Mouse (Mus musculus) neural tube, embryonic 12.5 days (tissue): ENCODE measurements around the gene Olfr845. TPM values are rescaled to one million over a fixed set of nuclear protein-coding genes. Genes with fewer than 3 reads are reported as not detected.

ENCODE experiments used
- ATAC-seq: fragments of 200-750 bp; cut with Nextera tagmentation; 2 replicates; pipeline ENCODE4 v1.8.0; 2017; ENCODE audit warnings: low read depth, mild to moderate bottlenecking, moderate TSS enrichment, moderate library complexity; ENCODE audit not compliant: low FRiP score
- H3K27ac ChIP-seq: fragments of 300-500 bp; sonication (generic); 2 replicates; pipeline ENCODE4 v1.5.1; 2016
- H3K27me3 ChIP-seq: fragments of 300-500 bp; sonication (generic); replicated peaks from 2 replicates; pipeline ENCODE4 v1.6.1; 2016; ENCODE audit warnings: mild to moderate bottlenecking
- H3K36me3 ChIP-seq: fragments of 300-500 bp; sonication (generic); 2 replicates; pipeline ENCODE4 v1.6.1; 2016; ENCODE audit warnings: mild to moderate bottlenecking
- H3K4me1 ChIP-seq: fragments of 300-500 bp; sonication (generic); 2 replicates; pipeline ENCODE4 v1.6.1; 2016
- H3K4me2 ChIP-seq: fragments of 300-500 bp; sonication (generic); replicated peaks from 2 replicates; pipeline ENCODE4 v1.6.1; 2016; ENCODE audit warnings: mild to moderate bottlenecking
- H3K4me3 ChIP-seq: fragments of 300-500 bp; sonication (generic); 2 replicates; pipeline ENCODE4 v1.5.1; 2016
- H3K9ac ChIP-seq: fragments of 300-500 bp; sonication (generic); 2 replicates; pipeline ENCODE4 v1.6.1; 2016; ENCODE audit warnings: mild to moderate bottlenecking
- H3K9me3 ChIP-seq: fragments of 300-500 bp; sonication (generic); 2 replicates; pipeline ENCODE4 v1.6.1; 2016; ENCODE audit warnings: mild to moderate bottlenecking
- WGBS: fragments of 180-500 bp; shearing (Covaris S2); methylation state at CpG from one replicate; pipeline ENCODE4 v1.1.7; 2016; 5-methylcytosine and 5-hydroxymethylcytosine counted together
- polyA plus RNA-seq: library from polyadenylated mRNA; unstranded; fragments of >200 nt; fragmentation: Nextera tagmentation; extraction: Ambion mirVana; gene quantifications from 2 replicates; pipeline ENCODE4 v1.2.1, GENCODE M21; 2016

Olfr845 gene
- not detected in 2 replicates for polyA plus RNA-seq

GRCm38 (mm10) chr9:19336157-19336556 is at the start of gene Olfr845:
TSS of gene Olfr845 (plus strand) at chr9:19336457.
- ATAC-seq: no peak
- Histone ChIP-seq H3K27me3 (no peaks in the 10 kb centered on the region), H3K9ac (no peak within 1 kb of the TSS), H3K27ac (no peak within 1 kb of the TSS), H3K4me2 (no peak within 1 kb of the TSS), H3K9me3 (no peaks in the 10 kb centered on the region), H3K4me3 (no peak within 1 kb of the TSS), H3K36me3 (no peaks in the 10 kb centered on the region), H3K4me1 (no peaks in the 10 kb centered on the region)
- 87% methylated on average over 1 of the region's 1 CpGs for WGBS

GRCm38 (mm10) chr9:19316047-19316446 is 20.2 kb upstream of the Olfr845 start, which contains the start of gene Olfr844:
TSS of gene Olfr844 (plus strand) at chr9:19316347.
- Histone ChIP-seq H3K9ac (no peak within 1 kb of the TSS), H3K4me2 (no peak within 1 kb of the TSS), H3K4me3 (no peak within 1 kb of the TSS), H3K27me3 (no peaks in the 10 kb centered on the region), H3K36me3 (no peaks in the 10 kb centered on the region), H3K4me1 (no peaks in the 10 kb centered on the region), H3K9me3 (peaks cover 10% of the 10 kb centered on the region; the same call in 1 of the 2 replicates), H3K27ac (no peak within 1 kb of the TSS)
- ATAC-seq: no peak

- Histone ChIP-seq H3K9ac (no peak within 1 kb of the TSS), H3K4me2 (no peak within 1 kb of the TSS), H3K36me3 (no peaks in the 10 kb centered on the region), H3K27me3 (no peaks in the 10 kb centered on the region), H3K4me1 (no peaks in the 10 kb centered on the region), H3K9me3 (peaks cover 12% of the 10 kb centered on the region; the same call in 1 of the 2 replicates), H3K27ac (no peak within 1 kb of the TSS), H3K4me3 (no peak within 1 kb of the TSS)
- 56% methylated on average over 1 of the region's 1 CpGs for WGBS
- no peak for ATAC-seq
Observed at GRCm38 (mm10) chr9:19363905-19364304, 27.6 kb downstream of the Olfr845 start, which contains the start of gene Olfr846. TSS of gene Olfr846 (minus strand) at chr9:19364005.

- no peaks in the 10 kb centered on the region for H3K27me3 ChIP-seq
- H3K27ac ChIP-seq: no peak within 1 kb of the TSS
- ATAC-seq: no peak
- no peak within 1 kb of the TSS for H3K4me3 ChIP-seq
- H3K4me1 ChIP-seq: no peaks in the 10 kb centered on the region
- H3K9me3 ChIP-seq: peaks cover 5% of the 10 kb centered on the region; the same call in 1 of the 2 replicates
- WGBS: 79% methylated on average over 1 of the region's 1 CpGs
- H3K4me2 ChIP-seq: no peak within 1 kb of the TSS
- H3K9ac ChIP-seq: no peak within 1 kb of the TSS
- H3K36me3 ChIP-seq: no peaks in the 10 kb centered on the region
Observed at GRCm38 (mm10) chr9:19378569-19378968, 42.3 kb downstream of the Olfr845 start, which contains the start of gene Olfr847. TSS of gene Olfr847 (minus strand) at chr9:19378669.

Other genes starting within 250 kb of the Olfr845 start
- gene Olfr836, start 216.1 kb upstream of the Olfr845 start, polyA plus RNA-seq: not detected in 2 replicates
- not detected in 2 replicates for gene Olfr837, start 200.1 kb upstream of the Olfr845 start, polyA plus RNA-seq
- gene Olfr839-ps1, start 159.1 kb upstream of the Olfr845 start, polyA plus RNA-seq: not detected in 2 replicates
- not detected in 2 replicates for gene Olfr843, start 84.5 kb upstream of the Olfr845 start, polyA plus RNA-seq
- gene Olfr844, start 20.1 kb upstream of the Olfr845 start, polyA plus RNA-seq: not detected in 2 replicates
- gene Olfr846, start 27.5 kb downstream of the Olfr845 start, polyA plus RNA-seq: not detected in 2 replicates
- gene Olfr847, start 42.2 kb downstream of the Olfr845 start, polyA plus RNA-seq: not detected in 2 replicates
- not detected in 2 replicates for gene Olfr849, start 103.8 kb downstream of the Olfr845 start, polyA plus RNA-seq
- gene Olfr850, start 141.8 kb downstream of the Olfr845 start, polyA plus RNA-seq: not detected in 2 replicates
- gene Olfr851, start 156.8 kb downstream of the Olfr845 start, polyA plus RNA-seq: not detected in 2 replicates
- not detected in 2 replicates for gene Olfr853, start 204.6 kb downstream of the Olfr845 start, polyA plus RNA-seq
- gene Olfr854, start 230.9 kb downstream of the Olfr845 start, polyA plus RNA-seq: not detected in 2 replicates
- not detected in 2 replicates for gene Olfr855, start 246.2 kb downstream of the Olfr845 start, polyA plus RNA-seq